Mouse (Mus musculus): ENCODE measurements around the gene Aurkb.

Gene Aurkb

DNA sequence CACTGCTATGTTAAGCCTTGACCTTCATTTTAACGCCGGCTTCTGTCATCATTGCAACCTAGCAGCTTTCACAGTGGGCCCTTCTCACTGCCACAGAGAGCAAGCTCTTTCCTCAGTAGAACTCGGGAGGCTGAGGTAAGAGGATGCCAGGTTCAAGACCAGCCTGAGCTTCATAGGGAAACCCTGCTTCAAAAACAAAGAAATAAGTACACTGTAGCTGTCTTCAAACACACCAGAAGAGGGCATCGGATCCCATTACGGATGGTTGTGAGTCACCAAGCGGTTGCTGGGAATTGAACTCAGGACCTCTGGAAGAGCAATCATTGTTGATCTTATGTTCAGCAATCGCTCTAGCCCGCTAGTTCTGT lies 35.4 kb downstream of the Aurkb start:
- DNase-seq (ENCODE audit: low read depth, low spot score), result no peak

DNA sequence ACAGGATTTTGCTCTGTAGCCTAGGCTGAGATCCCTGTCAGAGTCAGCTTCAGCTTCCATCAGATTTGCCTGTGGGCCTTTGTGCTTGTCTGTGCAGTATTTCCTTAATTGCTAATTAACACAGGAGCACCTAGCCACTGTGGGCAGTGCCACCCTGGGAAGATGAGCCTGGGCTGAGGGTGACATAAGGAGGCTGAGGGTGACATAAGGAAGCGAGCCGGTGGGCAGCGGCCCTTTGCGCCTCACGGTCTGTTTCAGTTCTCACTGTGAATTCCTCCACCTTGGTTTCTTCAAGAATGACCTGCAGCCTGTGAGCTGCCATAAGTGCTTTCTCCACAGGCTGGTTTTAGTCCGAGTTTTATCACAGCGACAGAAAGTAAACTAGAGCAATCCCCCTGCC lies 36.2 kb downstream of the Aurkb start:
- no peak for DNase-seq (ENCODE audit: low read depth, low spot score)

DNA sequence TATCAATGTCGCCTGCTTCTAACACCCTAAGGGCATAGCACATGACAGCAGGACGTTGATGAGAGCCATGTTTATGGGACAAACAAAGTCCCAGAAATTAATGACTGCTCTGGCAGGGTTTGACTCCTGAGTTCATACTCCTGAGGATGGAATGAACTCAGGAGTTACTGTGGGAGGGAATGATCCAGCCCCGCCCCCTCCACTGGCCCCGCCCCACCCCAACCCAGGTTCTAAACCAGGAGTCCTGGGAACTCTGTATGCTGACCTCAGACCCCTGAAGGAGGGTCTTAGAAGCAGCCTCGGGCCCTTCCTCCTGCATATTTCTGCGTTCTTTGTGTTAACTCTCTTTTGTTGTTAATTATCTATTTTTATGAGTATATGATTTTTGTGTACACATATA lies 40.2 kb downstream of the Aurkb start:
- no peak for DNase-seq (ENCODE audit: low read depth, low spot score)

DNA sequence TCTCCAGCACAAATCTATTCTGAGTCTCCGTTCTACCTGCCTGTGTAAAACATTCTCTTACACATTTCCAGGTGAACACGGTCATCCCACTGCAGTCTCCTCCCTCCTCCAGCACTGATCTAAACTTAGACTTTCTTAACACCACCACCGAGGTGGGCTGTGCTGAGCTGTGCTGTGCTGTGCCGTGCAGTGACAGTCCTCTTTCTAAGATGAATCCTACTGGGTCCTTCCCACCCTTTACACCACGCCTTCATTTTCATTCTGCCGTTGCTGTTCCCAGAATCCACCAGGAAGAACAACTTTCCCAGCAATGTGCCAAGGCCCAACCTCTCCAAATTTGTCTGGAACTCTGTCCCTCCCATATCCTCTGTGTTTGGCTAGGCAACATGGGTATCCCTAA lies 40.9 kb downstream of the Aurkb start:
- DNase-seq (ENCODE audit: low read depth, low spot score), result no peak

DNA sequence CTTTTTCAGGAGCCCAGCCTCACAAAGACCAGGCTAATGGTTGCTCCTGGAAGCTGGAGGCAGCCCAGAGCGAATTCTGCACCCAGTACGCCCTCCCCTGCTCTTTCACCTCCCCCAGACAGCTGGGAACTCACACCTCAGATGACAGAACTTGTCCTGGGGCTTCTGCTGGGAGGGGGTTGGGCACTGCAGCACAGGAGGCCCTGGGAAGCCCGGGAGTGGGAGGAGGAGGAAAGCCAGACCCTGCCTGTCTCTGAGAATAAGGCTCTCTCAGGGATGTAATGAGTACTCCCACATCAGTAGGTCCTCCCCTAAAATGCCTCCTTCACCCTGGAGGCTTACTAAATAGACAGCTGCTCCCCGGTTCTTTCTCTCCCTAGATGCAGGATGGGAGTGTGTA lies 41.6 kb downstream of the Aurkb start:
- DNase-seq (ENCODE audit: low read depth, low spot score), result no peak

DNA sequence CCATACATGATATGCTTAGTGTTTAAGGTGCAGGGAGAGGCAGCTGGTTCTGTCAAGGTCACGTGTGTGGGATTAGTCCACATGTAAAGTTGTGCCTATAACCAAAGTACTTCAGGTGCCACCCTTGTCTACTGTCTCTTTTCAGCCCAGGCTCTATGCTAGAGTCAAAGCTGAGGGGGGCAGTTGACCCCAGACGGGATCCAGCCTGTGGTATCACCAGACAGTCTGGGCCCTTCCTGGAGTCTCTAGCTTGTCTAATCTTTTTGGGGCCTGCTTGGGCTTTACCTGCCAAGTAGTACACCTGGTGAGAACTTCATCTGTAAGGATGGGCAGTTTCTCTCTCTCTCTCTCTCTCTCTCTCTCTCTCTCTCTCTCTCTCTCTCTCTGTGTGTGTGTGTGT lies 42.1 kb downstream of the Aurkb start:
- DNase-seq (ENCODE audit: low read depth, low spot score), result no peak

DNA sequence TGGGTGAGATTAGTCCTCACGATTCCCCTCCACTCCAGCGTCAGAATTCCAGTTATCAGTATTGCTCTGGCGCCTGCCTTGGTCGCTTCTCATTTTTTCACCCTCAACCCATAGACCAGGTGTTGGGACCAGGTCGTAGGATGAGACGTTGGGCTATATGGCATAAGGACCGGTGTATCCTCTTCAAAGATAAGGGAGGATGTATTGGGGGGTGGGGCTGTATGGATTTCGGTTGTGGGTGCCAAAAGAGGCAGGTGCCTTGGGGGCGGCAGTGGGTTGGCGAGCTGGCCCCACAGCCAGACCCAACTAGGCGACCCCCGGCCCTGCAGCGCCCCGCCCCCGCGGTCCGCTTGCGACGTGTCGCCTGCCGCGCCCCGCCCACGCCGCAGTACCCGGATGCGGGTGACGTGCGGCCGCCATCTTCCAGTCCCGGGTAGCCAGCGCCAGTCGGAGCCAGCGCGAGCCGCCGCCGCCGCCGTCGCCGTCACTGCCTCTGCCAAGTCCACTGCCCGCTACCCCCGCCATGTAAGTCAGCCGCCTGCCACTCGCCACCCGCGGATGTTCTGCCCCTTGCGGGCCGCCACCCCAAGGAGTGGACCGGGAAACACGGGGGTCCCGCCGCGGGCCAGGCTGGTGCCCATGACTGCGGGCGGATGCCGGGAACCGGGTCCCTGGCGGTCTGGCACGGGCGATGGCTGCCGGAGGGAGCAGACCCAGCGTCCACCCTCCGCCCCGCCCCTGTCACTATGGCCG lies 42.8 kb downstream of the Aurkb start, which contains the start of gene Vamp2:
Gene Vamp2, plus strand, starts transcription at position 388 of the 753 bp plus-strand sequence.
- peak; percentile 71 for DNase-seq (ENCODE audit: low read depth, low spot score)

DNA sequence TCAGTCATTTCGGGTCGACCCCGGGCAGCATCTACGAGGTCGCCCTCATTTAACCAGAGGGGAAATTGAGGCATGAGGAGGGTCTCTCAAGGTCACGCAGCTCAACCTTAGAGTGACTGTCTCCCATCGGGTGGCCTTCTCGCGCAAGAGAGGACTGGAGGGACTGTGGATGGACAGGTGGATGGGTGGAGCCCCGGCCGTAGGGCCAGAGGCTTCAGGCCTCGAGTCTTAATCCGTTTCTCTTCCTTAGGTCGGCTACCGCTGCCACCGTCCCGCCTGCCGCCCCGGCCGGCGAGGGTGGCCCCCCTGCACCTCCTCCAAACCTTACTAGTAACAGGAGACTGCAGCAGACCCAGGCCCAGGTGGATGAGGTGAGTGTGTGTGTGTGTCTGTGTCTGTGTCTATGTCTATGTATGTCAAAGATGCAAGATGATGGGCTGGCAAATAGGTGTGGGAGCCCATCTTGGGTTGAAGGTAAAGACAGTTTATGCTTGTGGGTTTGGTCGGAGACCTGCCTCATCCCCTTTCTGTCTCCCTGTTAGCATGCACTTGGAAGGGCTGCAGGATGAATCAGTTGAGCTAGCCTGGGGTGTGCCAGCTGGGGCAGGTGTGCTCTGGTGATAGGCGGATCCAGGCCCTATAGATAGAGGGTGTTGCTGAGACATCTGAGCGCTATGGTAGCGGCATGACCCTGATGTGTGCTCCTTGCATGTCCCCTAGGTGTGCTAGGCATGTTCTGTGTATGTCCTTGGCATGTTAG lies 43.6 kb downstream of the Aurkb start:
- no peak for DNase-seq (ENCODE audit: low read depth, low spot score)

DNA sequence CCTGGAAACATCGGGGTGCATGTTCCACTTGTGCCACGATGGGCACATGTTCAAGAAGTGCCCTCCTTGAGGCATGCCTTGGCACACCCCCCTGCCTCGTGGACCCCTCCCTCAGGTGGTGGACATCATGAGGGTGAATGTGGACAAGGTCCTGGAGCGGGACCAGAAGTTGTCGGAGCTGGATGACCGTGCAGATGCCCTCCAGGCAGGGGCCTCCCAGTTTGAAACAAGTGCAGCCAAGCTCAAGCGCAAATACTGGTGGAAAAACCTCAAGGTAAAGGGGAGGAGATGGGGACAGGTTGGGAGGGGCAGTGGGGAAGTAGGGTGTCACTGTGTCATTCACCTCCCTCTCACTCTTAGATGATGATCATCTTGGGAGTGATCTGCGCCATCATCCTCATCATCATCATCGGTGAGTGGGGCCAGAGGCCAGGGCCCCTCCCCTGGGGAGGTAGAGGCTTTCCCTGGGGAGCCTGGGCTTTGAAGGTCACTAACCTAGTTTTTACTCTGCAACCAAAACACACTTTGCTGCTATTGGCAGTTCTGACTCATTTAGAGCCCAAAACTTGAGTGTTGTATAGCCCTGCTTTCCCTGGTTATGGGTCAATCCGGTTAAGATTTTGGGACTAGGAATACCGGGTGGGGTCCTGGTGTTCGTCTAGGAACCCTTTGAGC lies 44.3 kb downstream of the Aurkb start:
- no peak for DNase-seq (ENCODE audit: low read depth, low spot score)

DNA sequence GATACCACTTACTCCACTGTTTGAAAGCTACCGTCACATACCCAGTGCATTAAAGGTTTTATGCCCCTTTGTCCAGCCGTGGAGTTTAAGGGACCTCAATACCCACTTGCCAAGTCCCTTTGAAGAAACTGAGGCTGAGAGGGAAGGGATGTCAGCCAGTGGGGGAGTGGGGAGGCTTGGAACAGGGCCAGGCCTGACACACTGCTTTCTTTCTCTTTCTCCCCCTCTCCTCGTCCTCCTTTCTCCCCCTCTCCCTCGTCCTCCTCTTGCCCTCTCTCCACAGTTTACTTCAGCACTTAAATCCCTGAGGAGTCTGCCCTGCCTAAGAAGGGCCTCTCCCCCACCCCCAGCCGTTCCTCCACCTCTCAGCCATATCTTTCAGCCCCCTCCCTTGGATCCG lies 44.9 kb downstream of the Aurkb start:
- no peak for DNase-seq (ENCODE audit: low read depth, low spot score)

DNA sequence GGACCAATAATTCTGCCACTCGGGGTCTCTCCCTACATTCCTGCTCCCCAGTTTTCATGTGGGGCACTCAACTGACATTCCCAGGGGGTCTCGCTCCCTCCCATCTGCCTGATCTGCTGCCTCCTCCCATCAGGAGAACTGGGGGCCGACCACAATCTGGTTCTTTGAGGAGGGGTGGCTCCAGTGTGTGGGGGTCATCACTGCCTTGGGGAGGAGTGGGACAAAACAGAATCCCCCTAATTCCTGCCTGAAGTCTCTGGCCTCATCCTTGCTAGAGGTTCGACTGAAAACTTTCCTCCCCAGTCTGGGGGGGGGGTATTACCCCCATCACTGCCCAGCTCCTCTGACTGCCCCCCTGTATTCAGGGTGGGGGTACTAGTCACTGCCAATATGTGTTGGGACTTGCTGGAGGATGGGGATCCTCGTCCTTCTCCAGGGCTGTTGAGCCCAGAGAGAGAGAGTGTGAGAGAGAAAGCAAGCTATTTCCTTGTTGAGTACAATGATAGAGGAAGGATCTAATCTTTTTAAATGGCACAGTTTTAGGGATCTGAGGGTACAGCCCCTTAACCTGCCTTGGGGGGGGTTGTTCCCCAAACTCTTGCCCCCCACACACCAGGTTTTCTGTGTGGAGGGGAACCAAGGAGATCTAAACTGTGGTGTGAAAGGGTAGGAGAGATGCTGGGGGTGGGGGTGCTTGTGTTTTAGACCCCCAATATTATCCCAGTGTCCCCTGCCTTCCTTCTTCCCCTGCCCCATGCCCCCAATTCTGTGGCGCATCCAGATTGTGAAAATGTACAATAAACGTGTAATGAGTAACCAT lies 46.3 kb downstream of the Aurkb start:
- no peak for DNase-seq (ENCODE audit: low read depth, low spot score)

DNA sequence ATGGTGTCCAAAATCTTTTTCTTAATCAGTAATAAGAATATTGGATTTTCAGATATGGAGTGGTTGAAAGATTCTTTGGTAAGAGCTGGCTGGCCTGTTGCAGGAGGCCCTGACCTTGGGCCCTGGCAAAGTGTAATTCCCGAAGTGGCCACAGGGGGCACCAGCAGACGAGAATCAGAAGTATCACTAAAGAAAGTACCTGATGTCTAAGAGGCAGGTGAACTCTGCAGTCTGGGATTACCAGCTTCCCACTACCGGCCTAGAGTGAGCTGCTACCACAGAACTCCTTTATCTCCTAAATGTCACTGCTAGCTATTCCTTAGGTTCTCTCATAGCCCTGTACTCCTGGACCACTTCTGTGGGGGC lies 46.9 kb downstream of the Aurkb start:
- DNase-seq (ENCODE audit: low read depth, low spot score), result peak; percentile 89

DNA sequence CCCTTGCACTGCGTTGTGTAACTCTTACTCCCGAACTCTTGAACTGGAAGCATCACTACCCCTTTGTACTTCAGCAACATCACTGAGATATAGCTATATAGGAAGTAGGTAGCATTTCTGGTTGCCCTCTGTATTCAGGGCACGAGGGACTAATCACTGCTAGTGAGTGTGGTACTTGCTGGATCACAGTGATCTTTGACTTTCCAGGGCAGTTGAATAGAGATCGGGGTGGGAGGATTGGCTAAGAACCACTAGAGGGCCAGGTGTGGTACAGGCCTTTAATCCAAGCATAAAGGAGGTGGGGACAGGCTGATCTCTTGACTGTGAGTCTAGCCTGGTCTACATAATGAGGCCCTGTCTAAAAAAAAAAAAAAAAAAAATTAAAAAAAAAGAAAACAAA lies 47.4 kb downstream of the Aurkb start:
- DNase-seq (ENCODE audit: low read depth, low spot score), result peak; percentile 43

DNA sequence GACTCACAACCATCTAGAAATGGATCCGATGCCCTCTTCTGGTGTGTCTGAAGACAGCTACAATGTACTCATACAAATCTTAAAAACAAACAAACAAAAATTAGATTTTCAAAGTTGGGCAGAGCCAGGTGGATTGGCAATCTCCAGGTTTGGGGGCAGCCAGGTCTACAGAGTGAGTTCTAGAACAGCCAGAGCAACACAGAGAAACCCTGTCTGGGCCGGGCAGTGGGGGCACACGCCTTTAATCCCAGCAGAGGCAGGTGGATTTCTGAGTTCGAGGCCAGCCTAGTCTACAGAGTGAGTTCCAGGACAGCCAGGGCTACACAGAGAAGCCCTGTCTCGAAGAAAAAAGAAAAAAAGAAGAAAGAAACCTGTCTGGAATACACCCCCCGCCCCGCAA lies 48.4 kb downstream of the Aurkb start:
- DNase-seq (ENCODE audit: low read depth, low spot score), result peak; percentile 59

DNA sequence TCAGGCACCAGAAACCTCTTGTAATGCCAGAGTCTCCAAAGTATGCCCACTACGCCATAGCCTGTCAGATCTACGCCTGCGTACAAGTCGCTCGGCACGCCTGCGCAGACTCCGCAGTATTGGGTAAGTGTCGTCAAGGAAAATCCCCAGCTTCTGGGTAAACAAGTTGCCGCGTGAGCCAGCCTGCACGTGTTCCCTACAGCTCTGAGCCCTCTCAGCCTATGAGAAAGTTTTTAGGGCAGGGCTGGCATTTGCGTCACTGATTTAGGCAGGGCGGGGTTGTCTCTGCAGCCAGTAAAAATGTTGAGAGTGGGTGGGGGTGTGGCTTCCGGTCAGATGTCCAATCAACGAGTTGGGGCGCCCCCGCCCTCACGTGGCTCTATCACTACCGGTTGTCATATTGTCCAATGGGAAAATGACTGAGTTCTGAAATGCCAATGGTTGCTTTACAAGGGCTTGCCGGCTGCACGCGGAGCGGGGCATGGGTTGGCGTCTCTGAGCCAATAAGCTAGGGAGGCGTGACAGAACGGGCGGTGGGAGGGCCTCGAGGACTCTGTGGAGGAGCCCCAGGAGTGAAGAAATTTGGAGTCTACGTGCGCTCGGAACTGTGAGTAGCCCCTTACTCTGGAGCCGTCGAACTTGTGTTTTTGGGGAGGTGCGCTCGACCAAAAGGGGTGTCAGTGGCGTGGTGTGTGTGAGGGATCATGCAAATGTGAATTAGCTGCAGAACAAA lies 49.4 kb downstream of the Aurkb start, which contains the start of gene Per1:
Gene Per1, plus strand, starts transcription at position 521 of the 733 bp plus-strand sequence.
- peak; percentile 100 for DNase-seq (ENCODE audit: low read depth, low spot score)

DNA sequence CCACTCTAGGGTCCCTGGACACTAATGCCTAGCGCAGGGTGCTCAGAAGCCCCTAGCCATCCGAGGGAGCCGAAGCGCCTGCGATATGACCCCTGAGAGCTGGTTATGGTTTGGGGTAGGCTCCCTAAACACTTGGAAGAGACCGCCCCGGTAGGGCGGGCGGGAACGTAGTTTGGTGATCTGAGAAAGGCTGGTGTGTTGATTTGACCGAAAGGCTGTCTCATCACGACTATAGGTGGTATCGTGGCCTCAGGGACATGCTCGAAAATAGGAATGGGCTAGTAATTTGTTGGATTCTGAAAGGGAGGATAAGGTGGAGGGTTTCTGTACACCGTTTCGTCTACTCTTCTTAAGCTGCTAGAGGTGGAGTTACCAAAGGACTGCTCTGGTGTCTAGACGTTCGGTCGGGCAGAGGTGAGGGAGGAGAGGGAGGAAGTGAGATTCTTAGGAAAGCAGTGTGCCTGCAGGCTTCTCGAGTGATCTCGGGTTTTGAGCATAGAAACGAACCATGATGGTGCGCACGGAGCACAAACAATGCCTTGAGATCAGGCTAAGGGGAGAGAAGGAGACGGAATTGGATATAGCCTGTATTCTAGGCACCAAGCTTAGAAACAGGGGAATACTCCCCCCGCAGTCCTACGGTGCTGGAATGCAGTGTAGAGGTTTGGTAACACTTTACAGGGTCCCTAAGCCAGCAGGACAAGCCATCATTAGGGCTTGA lies 50.2 kb downstream of the Aurkb start:
- peak; percentile 72 for DNase-seq (ENCODE audit: low read depth, low spot score)

DNA sequence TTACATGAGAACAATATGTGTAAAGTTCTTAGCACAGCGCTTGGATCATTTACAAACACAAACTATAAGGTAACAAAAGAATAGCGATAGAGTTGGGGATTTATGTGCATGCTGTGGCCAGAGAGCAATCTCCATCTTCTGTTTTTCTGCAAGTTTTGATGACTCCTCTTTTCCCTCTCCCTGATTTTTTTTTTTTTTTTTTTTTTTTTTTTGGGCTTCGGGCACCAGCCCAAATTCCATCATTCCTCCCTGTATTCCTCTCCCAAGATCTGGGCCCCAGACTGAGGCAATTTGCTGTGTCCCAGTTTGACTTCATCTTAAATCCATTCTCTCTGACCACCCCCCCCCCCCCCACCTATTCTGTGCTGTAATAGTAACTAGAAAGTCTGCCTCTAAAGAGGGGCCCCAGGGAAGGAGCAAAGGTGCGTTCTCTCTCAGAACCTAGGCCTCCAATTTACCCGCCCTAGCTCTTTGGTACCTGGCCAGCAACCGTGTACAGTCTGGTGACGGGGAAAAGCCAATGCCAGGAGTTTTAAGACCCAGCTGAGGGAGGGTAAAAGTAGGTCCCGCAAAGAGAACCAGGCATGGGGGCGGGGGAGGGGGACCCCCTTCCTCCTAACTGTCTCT lies 51.0 kb downstream of the Aurkb start:
- peak; percentile 88 for DNase-seq (ENCODE audit: low read depth, low spot score)

DNA sequence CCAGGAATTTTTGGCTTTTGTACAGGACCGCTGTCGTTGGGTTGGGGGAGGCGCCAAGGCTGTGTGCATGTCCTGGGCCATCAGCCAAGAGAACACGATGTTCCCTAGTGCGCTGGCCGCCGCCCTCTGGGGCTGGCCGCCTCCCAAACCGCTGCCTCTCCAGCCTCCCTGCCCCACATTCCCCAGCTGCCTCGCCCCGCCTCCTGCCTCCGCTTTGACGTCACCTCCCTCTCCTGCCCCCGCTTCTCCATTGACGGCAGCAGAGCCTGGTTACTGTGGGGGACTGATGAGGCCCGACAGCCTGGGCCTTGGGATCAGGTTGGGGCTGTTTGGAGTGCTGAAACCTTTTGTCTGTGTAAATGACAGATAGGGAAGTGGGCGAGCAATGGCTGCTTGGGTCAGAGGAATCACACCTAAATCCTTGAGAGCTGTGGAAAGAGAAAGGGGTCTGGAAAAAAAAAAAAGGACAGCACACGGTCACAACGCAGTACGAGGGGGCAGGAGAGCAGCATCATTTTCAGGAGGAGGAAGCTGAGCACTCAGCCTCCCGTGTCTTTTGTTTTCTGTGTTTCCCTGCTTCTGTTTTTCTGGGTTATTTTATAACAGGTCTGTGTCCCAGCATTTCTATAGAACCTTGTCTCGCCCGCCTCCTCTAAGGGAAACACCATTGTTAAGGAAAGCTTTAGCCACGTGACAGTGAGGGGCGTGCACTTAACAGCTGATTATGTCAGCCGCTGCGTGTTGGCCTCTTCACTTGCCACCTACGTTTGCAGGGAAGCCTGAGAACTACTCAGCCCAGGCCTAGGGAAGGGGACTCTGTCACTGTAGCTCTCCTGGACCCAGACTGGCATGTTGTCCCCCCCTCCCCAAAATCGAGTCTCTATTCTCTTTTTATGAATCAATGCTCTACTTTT lies 51.8 kb downstream of the Aurkb start:
- DNase-seq (ENCODE audit: low read depth, low spot score), result peak; percentile 98
